Mouse (Mus musculus) kidney, adult 2 months (tissue): Measurements from ENCODE around the gene Hist1h3i.

ENCODE experiments used
- CTCF ChIP-seq: fragments of 200-500 bp; conservative IDR thresholded peaks from 2 replicates; pipeline ENCODE4 v1.5.1; 2011; ENCODE audit warnings: low read depth, mild to moderate bottlenecking, control low read depth, low read length, moderate library complexity, mixed read lengths; ENCODE audit not compliant: insufficient read depth, insufficient read length
- POLR2A ChIP-seq: fragments of 200-500 bp; IDR thresholded peaks from one replicate; pipeline ENCODE4 v1.6.1; 2011; ENCODE audit warnings: low read depth, low read length, control low read depth

DNA sequence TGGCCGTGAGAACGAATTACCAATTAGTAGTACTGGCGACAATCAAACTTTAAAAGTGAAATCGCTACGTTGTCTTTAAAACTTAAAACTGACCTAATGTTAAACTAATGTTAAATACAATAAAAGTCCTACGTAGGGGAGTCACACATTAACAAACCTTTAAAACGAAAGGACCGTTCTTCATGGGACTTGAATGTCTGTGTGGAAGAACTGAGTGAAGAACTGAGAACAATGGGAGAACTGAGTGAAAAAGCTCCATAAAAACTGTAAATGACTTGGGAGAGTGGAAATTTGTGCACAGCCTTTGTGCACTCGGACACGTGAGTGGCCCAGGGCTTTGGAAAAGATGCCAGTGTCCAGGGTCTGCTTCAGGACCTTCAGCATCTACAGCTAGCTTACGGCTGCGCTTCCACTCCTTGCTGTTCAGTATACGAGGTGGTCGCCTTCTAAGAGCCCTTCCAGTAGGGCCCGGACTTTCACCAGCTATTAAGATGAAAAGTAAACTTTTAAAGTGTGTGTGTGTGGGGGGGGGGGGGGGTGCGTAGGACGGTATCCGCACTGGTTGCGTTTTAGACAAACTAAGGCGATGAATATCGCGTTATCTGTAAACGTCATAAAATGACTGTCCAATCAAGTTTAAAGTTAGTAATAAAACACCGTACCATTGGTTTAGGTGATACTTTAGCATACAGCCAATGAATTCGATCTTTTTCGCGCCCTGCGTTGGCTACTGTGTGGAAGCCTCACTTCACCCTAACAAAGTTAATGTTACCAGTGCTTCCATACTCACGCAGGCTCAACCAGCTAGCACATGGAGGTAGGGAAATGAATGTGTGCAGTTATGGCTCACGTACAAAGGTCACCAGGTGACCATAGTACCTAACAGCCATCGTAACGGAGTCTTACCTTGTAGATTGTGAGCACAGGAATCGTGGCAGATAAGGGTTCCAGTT, 4.1 kb downstream of the Hist1h3i start:
- TF ChIP-seq POLR2A (no peak), CTCF (no peak)
